Mouse (Mus musculus) adrenal gland, postnatal 25 days (tissue): Measurements from ENCODE around the gene Stxbp2. TPM values are rescaled to one million over a fixed set of nuclear protein-coding genes. Genes with fewer than 3 reads are reported as not detected.

Source experiments
- DNase-seq: peaks from one replicate; pipeline ENCODE4 v3.0.0; 2021; ENCODE audit warnings: mixed read lengths
- total RNA-seq: library from RNA; stranded (reverse); gene quantifications from 2 replicates; pipeline ENCODE4 v1.2.3, GENCODE M21; 2021

Stxbp2 gene
- total RNA-seq, 1 experiment from 2014 or later = 133 TPM

- DNase-seq = no peak
These were observed 722 bp downstream of the Stxbp2 start for GRCm38 (mm10) chr8:3631478-3631875.

GRCm38 (mm10) chr8:3645804-3646203, 15.0 kb downstream of the Stxbp2 start:
- peak; percentile 49 for DNase-seq

- no peak for DNase-seq
These were observed 16.2 kb downstream of the Stxbp2 start for GRCm38 (mm10) chr8:3646824-3647531.

GRCm38 (mm10) chr8:3647561-3647960, 16.8 kb downstream of the Stxbp2 start:
- no peak for DNase-seq

GRCm38 (mm10) chr8:3648268-3648667, 17.5 kb downstream of the Stxbp2 start:
- DNase-seq = no peak

GRCm38 (mm10) chr8:3648990-3649389, 18.2 kb downstream of the Stxbp2 start:
- DNase-seq = no peak

GRCm38 (mm10) chr8:3652845-3653244, 22.1 kb downstream of the Stxbp2 start:
- DNase-seq = no peak

GRCm38 (mm10) chr8:3654726-3655508, 24.2 kb downstream of the Stxbp2 start:
- DNase-seq = no peak

GRCm38 (mm10) chr8:3655526-3655925, 24.8 kb downstream of the Stxbp2 start, which contains the start of gene Retn:
Retn (plus strand) TSS chr8:3655770.
- DNase-seq = no peak

- DNase-seq = peak; percentile 21
These were observed 26.1 kb downstream of the Stxbp2 start for GRCm38 (mm10) chr8:3656725-3657381.

- no peak for DNase-seq
These were observed 30.1 kb downstream of the Stxbp2 start for GRCm38 (mm10) chr8:3660889-3661288.

- no peak for DNase-seq
These were observed 33.6 kb downstream of the Stxbp2 start for GRCm38 (mm10) chr8:3664405-3664804.

GRCm38 (mm10) chr8:3665507-3665906, 34.8 kb downstream of the Stxbp2 start, which contains the start of gene Mcemp1:
Mcemp1 (plus strand) TSS chr8:3665754.
- DNase-seq = no peak

- no peak for DNase-seq
These were observed 39.6 kb downstream of the Stxbp2 start for GRCm38 (mm10) chr8:3670388-3670787.

- peak; percentile 85 for DNase-seq
These were observed 41.3 kb downstream of the Stxbp2 start, which contains the start of gene Fcor for GRCm38 (mm10) chr8:3671980-3672491. Fcor (minus strand) TSS chr8:3672362.

GRCm38 (mm10) chr8:3674671-3675070, 43.9 kb downstream of the Stxbp2 start:
- no peak for DNase-seq

- peak; percentile 94 for DNase-seq
These were observed 45.6 kb downstream of the Stxbp2 start, which contains the start of gene Trappc5 for GRCm38 (mm10) chr8:3676131-3676992. Trappc5 (plus strand) TSS chr8:3676299.

GRCm38 (mm10) chr8:3676993-3677579, 46.3 kb downstream of the Stxbp2 start:
- DNase-seq = peak; percentile 20

GRCm38 (mm10) chr8:3678831-3679230, 48.1 kb downstream of the Stxbp2 start:
- no peak for DNase-seq

- no peak for DNase-seq
These were observed 48.5 kb downstream of the Stxbp2 start for GRCm38 (mm10) chr8:3679236-3679635.

GRCm38 (mm10) chr8:3679656-3680055, 48.9 kb downstream of the Stxbp2 start:
- no peak for DNase-seq
